Mouse (Mus musculus) stomach, embryonic 14.5 days (tissue): ENCODE data around the gene Gsap. TPM values are rescaled to one million over a fixed set of nuclear protein-coding genes. Genes with fewer than 3 reads are reported as not detected.
A peak's percentile ranks its signal among the peaks of the same experiment; 100 is the strongest.

ENCODE experiments used
- ATAC-seq: fragments of 200-750 bp; cut with Nextera tagmentation; 2 replicates; pipeline ENCODE4 v1.8.0; 2017; ENCODE audit warnings: low read depth, moderate TSS enrichment; ENCODE audit not compliant: insufficient number of reproducible peaks, insufficient read depth, low FRiP score
- H3K27ac ChIP-seq: fragments of 300-500 bp; sonication (generic); 2 replicates; pipeline ENCODE4 v1.5.1; 2014; ENCODE audit warnings: mild to moderate bottlenecking, low read length, moderate library complexity, mixed read lengths
- H3K27me3 ChIP-seq: fragments of 300-500 bp; sonication (generic); 2 replicates; pipeline ENCODE4 v1.6.1; 2014; ENCODE audit warnings: low read length, control low read depth, mixed read lengths; ENCODE audit not compliant: control insufficient read depth, insufficient read depth
- H3K36me3 ChIP-seq: fragments of 300-500 bp; sonication (generic); 2 replicates; pipeline ENCODE4 v1.6.1; 2014; ENCODE audit warnings: mild to moderate bottlenecking, control low read depth, low read length, moderate library complexity, mixed read lengths; ENCODE audit not compliant: control insufficient read depth, insufficient read depth
- H3K4me1 ChIP-seq: fragments of 300-500 bp; sonication (generic); 2 replicates; pipeline ENCODE4 v1.6.1; 2014; ENCODE audit warnings: low read length, control low read depth, mixed read lengths; ENCODE audit not compliant: control insufficient read depth, insufficient read depth
- H3K4me2 ChIP-seq: fragments of 300-500 bp; sonication (generic); replicated peaks from 2 replicates; pipeline ENCODE4 v1.6.1; 2014; ENCODE audit warnings: low read depth, low read length, control low read depth
- H3K4me3 ChIP-seq: fragments of 300-500 bp; sonication (generic); 2 replicates; pipeline ENCODE4 v1.5.1; 2014; ENCODE audit warnings: low read depth, low read length, control low read depth
- H3K9ac ChIP-seq: fragments of 300-500 bp; sonication (generic); replicated peaks from 2 replicates; pipeline ENCODE4 v1.6.1; 2014; ENCODE audit warnings: low read depth, mild to moderate bottlenecking, control low read depth, low read length, moderate library complexity, mixed read lengths
- H3K9me3 ChIP-seq: fragments of 300-500 bp; sonication (generic); 2 replicates; pipeline ENCODE4 v1.6.1; 2016; ENCODE audit warnings: low read depth, low read length, control low read depth; ENCODE audit not compliant: control insufficient read depth
- WGBS: fragments of 180-500 bp; shearing (Covaris S2); extraction: QIAGEN DNeasy Blood & Tissue Kit; methylation state at CpG from one replicate; pipeline ENCODE4 v1.1.7; 2014; 5-methylcytosine and 5-hydroxymethylcytosine counted together
- polyA plus RNA-seq: library from polyadenylated mRNA; unstranded; fragments of >200 nt; fragmentation: Nextera tagmentation; extraction: Ambion mirVana; gene quantifications from 2 replicates; pipeline ENCODE4 v1.2.1, GENCODE M21; 2014

Gsap gene
- polyA plus RNA-seq, 1 experiment from 2014 or later: 1.8 TPM

DNA sequence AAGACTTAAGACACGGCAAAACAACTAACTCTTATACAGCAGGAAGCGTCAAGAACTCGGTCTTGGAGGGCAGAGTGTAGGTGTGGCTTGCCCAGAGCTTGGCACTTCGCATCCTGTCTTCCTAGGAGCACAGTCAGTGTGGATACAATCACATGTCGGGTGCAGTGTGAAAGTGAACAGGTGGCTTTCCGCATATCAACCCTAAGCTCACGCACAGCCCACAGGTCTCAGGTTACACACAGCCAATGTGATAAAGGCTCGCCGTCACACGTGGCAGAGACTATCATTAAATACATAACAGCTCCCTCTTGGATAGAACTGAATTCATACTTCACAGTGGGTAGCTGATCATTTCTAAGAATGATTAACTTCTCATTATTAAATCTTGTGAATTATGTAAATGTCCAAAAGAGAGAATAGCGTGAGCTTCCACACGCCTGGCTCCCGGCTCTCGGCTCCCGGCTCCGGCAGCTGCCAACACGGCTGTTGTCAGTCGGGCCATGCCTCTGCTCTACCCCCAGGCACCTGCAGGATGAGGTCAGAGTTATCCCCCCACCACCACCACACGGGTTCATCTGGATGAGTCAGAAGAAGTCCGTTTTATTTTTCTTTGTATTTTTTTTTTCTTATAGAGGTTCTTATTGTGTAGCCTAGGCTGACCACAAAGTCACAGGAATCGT, 113.2 kb downstream of the Gsap start:
- no peaks in the 10 kb centered on the region for H3K27me3 ChIP-seq
- no peaks in the 10 kb centered on the region for H3K4me1 ChIP-seq
- H3K36me3 ChIP-seq: no peaks in the 10 kb centered on the region
- H3K4me2 ChIP-seq: no peak overlapping the region
- H3K9me3 ChIP-seq: no peaks in the 10 kb centered on the region
- ATAC-seq: peak; percentile 84
- no peak overlapping the region for H3K27ac ChIP-seq
- no peak overlapping the region for H3K9ac ChIP-seq
- 57% methylated on average over 21 of the region's 21 CpGs for WGBS
- no peak overlapping the region for H3K4me3 ChIP-seq

DNA sequence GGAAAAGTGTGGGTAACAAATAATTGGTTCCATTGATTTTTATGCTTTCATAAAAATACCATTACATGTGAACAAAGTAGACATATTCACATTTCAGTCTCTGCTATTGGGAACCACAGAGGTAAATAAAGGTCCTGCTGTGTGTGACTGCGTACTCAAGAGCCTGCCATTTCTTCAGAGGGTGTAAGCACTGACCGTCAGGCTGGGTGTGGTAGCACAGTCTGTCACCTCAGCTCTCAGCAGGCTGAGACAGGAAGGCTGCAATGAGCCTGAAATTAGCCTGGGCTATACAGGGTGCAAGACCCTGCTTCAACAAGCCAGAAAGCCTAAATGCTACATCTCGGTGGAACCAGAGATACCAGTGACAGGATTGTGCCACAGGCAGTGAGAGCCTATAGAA, 114.0 kb downstream of the Gsap start:
- Histone ChIP-seq H3K4me2 (no peak overlapping the region), H3K4me1 (no peaks in the 10 kb centered on the region), H3K27me3 (no peaks in the 10 kb centered on the region), H3K9me3 (no peaks in the 10 kb centered on the region), H3K27ac (no peak overlapping the region), H3K4me3 (no peak overlapping the region), H3K36me3 (no peaks in the 10 kb centered on the region), H3K9ac (no peak overlapping the region)
- ATAC-seq: no peak
- 96% methylated on average over 3 of the region's 3 CpGs for WGBS

DNA sequence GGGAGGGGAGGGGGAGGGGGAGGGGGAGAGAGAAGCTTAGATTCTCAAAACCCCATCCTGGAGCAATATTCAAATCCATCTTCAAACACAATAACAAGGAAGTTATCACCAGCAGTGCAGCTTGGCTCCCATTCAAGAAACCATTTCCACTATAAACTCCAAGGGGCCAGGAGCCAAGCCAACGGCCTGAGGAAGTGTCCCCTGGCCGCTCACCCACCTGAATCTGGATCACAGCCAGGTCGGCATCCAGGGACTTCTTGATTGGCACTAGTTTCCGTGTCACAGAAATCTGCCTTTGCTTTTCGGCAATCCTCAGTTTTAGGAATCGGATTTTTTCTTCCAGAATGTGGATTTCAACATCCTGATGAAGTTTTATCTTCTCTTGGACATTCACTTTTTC, 115.0 kb downstream of the Gsap start:
- Histone ChIP-seq H3K4me3 (no peak overlapping the region), H3K4me2 (no peak overlapping the region), H3K27me3 (no peaks in the 10 kb centered on the region), H3K4me1 (no peaks in the 10 kb centered on the region), H3K9ac (no peak overlapping the region), H3K27ac (no peak overlapping the region), H3K36me3 (no peaks in the 10 kb centered on the region), H3K9me3 (no peaks in the 10 kb centered on the region)
- 74% methylated on average over 6 of the region's 6 CpGs for WGBS
- ATAC-seq: no peak

DNA sequence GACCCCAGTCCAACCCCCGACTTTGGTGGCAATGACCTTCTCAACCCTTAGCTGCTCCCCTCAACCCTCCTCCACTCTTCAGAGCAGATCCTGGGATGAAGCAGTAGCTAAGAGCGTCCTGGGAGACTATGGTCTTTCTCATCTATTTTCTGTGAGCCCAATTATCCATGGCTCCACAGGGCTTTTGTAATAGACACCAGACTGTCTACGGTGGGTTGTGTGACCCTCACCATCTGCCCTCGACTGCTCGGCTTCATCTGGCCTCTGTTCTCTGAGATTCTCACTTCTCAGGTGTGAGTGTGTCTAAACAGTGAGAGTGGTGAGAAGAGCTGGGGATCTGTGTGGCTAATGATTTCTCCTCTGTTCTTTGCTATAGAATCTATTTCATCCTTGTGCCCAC, 121.1 kb downstream of the Gsap start:
- H3K36me3 ChIP-seq: no peaks in the 10 kb centered on the region
- no peaks in the 10 kb centered on the region for H3K4me1 ChIP-seq
- ATAC-seq: no peak
- no peak overlapping the region for H3K4me3 ChIP-seq
- no peak overlapping the region for H3K27ac ChIP-seq
- H3K9me3 ChIP-seq: no peaks in the 10 kb centered on the region
- no peak overlapping the region for H3K9ac ChIP-seq
- no peak overlapping the region for H3K4me2 ChIP-seq
- no peaks in the 10 kb centered on the region for H3K27me3 ChIP-seq
- WGBS: 82% methylated on average over 5 of the region's 5 CpGs

DNA sequence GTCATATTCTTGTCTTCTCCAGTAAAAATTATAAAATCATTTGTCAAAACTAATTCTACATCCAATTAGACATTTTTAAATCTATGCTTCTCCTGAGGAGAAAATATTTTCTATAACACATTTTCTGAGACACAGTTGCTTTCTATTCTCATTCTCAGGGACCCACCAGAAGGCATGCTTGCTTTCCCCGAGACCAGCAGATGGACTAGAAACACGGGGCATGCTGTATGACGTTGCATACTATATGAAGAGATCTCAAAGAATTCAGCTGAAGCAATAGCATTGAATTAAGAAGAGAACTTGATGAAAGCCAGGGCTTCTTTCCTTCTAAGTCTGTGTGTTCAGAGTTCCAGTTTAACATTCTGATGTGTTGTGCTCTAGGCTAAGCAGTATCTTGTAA, 128.6 kb downstream of the Gsap start:
- no peak overlapping the region for H3K4me2 ChIP-seq
- ATAC-seq: no peak
- 87% methylated on average over 3 of the region's 3 CpGs for WGBS
- H3K4me3 ChIP-seq: no peak overlapping the region
- H3K27ac ChIP-seq: no peak overlapping the region
- H3K9me3 ChIP-seq: no peaks in the 10 kb centered on the region
- H3K27me3 ChIP-seq: no peaks in the 10 kb centered on the region
- no peaks in the 10 kb centered on the region for H3K4me1 ChIP-seq
- no peak overlapping the region for H3K9ac ChIP-seq
- H3K36me3 ChIP-seq: no peaks in the 10 kb centered on the region

DNA sequence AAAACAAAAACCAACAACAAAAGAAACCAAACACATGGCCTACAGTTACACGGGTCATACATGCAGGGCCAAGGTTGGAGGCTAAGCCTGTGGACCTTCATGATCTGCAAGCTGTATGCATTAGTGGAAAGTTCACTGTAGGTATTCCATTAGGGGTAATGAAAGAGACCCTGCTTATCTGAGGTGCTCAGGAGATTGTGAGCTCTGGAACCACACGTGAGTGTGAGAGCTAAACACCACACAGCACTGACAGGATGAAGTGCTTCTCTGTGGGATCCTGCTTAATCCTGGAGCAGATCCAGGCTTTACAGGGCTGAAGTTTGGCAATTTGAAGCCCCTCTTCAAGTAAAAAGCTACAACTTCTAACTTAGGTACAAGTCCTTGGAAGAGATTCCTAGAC, 134.1 kb downstream of the Gsap start:
- Histone ChIP-seq H3K27ac (no peak overlapping the region), H3K36me3 (no peaks in the 10 kb centered on the region), H3K4me2 (no peak overlapping the region), H3K27me3 (no peaks in the 10 kb centered on the region), H3K9ac (no peak overlapping the region), H3K4me3 (no peak overlapping the region), H3K4me1 (no peaks in the 10 kb centered on the region), H3K9me3 (no peaks in the 10 kb centered on the region)
- ATAC-seq: no peak
- 72% methylated on average over 2 of the region's 2 CpGs for WGBS

DNA sequence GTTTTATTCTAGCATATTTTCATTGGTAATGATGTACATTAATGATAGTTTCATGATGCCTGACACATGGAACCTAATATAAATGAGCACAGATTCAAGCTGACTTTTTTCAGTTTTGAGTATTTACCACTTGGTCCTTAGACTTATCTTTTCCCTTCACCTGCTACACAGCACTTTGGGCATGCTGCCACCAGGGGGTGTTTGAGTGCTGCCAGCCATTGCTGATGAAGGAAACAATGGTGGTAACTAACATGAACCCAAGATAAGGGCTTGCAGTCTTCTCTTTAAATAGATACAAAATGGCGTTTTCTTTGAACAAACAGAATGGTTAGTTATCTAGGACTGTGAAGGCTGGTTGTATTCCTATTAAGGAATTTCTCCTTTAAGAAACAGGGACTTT, 140.4 kb downstream of the Gsap start:
- Histone ChIP-seq H3K4me2 (no peak overlapping the region), H3K9me3 (no peaks in the 10 kb centered on the region), H3K27ac (no peak overlapping the region), H3K4me3 (no peak overlapping the region), H3K27me3 (no peaks in the 10 kb centered on the region), H3K9ac (no peak overlapping the region), H3K36me3 (no peaks in the 10 kb centered on the region), H3K4me1 (peaks cover 1% of the 10 kb centered on the region; the same call in 1 of the 2 replicates)
- ATAC-seq: no peak
- 24% methylated on average over 1 of the region's 1 CpGs for WGBS

DNA sequence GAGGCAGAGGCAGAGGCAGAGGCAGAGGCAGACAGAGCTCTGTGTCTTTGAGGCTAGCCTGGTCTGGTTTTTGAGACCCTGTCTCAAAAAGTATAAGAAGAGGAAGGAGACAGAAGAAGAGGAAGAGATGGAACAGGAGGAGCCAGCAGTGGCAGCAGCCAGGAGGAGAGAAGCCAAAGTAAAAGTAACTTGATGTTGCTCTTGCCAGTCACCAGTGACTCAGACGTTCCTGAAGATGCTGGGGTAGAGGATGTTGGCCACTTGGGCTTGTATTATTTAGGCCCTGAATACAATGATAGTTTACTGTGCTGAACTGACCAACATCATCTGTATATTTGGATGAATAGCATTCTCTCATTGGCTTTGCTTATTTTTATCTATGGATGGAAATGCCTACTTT, 142.5 kb downstream of the Gsap start:
- Histone ChIP-seq H3K9me3 (no peaks in the 10 kb centered on the region), H3K4me2 (no peak overlapping the region), H3K36me3 (no peaks in the 10 kb centered on the region), H3K27ac (no peak overlapping the region), H3K9ac (no peak overlapping the region), H3K27me3 (no peaks in the 10 kb centered on the region), H3K4me1 (peaks cover 4% of the 10 kb centered on the region; the same call in 1 of the 2 replicates), H3K4me3 (no peak overlapping the region)
- no peak for ATAC-seq
- WGBS: 83% methylated on average over 1 of the region's 1 CpGs
